Mouse (Mus musculus) adrenal gland, postnatal 0 days (tissue): ENCODE measurements around the gene Traf3ip1. TPM values are rescaled to one million over a fixed set of nuclear protein-coding genes. Genes with fewer than 3 reads are reported as not detected.

Experiments
- polyA plus RNA-seq: library from polyadenylated mRNA; unstranded; fragments of >200 nt; fragmentation: Nextera tagmentation; extraction: Ambion mirVana; gene quantifications from 2 replicates; pipeline ENCODE4 v1.2.1, GENCODE M21; 2015

The Traf3ip1 gene
- 3.3 and 5.1 TPM in 2 replicates for polyA plus RNA-seq

GRCm38 (mm10) chr1:91494457-91495140 is at the start of gene Traf3ip1:
Gene Traf3ip1 (plus strand): TSS chr1:91494647.

GRCm38 (mm10) chr1:91459059-91459809 is 35.2 kb upstream of the Traf3ip1 start, which contains the start of gene Per2:
Gene Per2 (minus strand): TSS chr1:91459324.

GRCm38 (mm10) chr1:91540271-91540826 is 45.9 kb downstream of the Traf3ip1 start, which contains the start of gene Asb1:
Gene Asb1 (plus strand): TSS chr1:91540544.

Other genes with a start within 250 kb of the Traf3ip1 start
- 40.5 and 56.4 TPM in 2 replicates for gene Ube2f, start 244.3 kb upstream of the Traf3ip1 start, polyA plus RNA-seq
- gene Scly, start 196.3 kb upstream of the Traf3ip1 start, polyA plus RNA-seq, result 6.5 and 8.3 TPM in 2 replicates
- gene Espnl, start 172.6 kb upstream of the Traf3ip1 start, polyA plus RNA-seq, result 0.08 TPM in 1 of 2 replicates, not detected in the other
- gene Klhl30, start 143.6 kb upstream of the Traf3ip1 start, polyA plus RNA-seq, result 1.2 and 1.7 TPM in 2 replicates
- gene Erfe, start 128.2 kb upstream of the Traf3ip1 start, polyA plus RNA-seq, result 0.74 and 1.3 TPM in 2 replicates
- gene Ilkap, start 95.8 kb upstream of the Traf3ip1 start, polyA plus RNA-seq, result 91.5 and 98.8 TPM in 2 replicates
- gene Hes6, start 80.6 kb upstream of the Traf3ip1 start, polyA plus RNA-seq, result 75.6 and 122 TPM in 2 replicates
- 3.8 and 5.5 TPM in 2 replicates for gene Per2, start 35.3 kb upstream of the Traf3ip1 start, polyA plus RNA-seq
- 4.0 and 6.6 TPM in 2 replicates for gene Asb1, start 45.9 kb downstream of the Traf3ip1 start, polyA plus RNA-seq